Mouse (Mus musculus) myocyte (in vitro differentiated cells): ENCODE results near the gene Nrp2. TPM values are rescaled to one million over a fixed set of nuclear protein-coding genes. Genes with fewer than 3 reads are reported as not detected.

ENCODE experiments used
- H3K27me3 ChIP-seq: one replicate; pipeline ENCODE4 v1.6.1; 2011; ENCODE audit not compliant: control insufficient read depth, insufficient read depth, insufficient read length
- H3K36me3 ChIP-seq: one replicate; pipeline ENCODE4 v1.6.1; 2011; ENCODE audit not compliant: control insufficient read depth, insufficient read depth
- H3K4me2 ChIP-seq: one replicate; pipeline ENCODE4 v1.6.1; 2011; ENCODE audit warnings: low read depth, control low read depth
- H3K4me3 ChIP-seq: one replicate; pipeline ENCODE4 v1.5.1; 2011; ENCODE audit warnings: mild to moderate bottlenecking, control low read depth, moderate library complexity
- H3K79me2 ChIP-seq: one replicate; pipeline ENCODE4 v1.6.1; 2011; ENCODE audit not compliant: control insufficient read depth, insufficient read depth
- H3ac ChIP-seq: one replicate; pipeline ENCODE4 v1.6.1; 2011; ENCODE audit not compliant: control insufficient read depth, insufficient read length
- CEBPB ChIP-seq: IDR thresholded peaks from 2 replicates; pipeline ENCODE4 v1.6.1; 2011; ENCODE audit warnings: mild to moderate bottlenecking, moderate library complexity; ENCODE audit not compliant: poor library complexity, insufficient read depth, severe bottlenecking
- E2F4 ChIP-seq: IDR thresholded peaks from one replicate; pipeline ENCODE4 v1.6.1; 2011; ENCODE audit warnings: mild to moderate bottlenecking, control low read depth, moderate library complexity; ENCODE audit not compliant: insufficient read depth
- MAX ChIP-seq: IDR thresholded peaks from one replicate; pipeline ENCODE4 v1.6.1; 2011; ENCODE audit warnings: low read depth, mild to moderate bottlenecking, control low read depth
- MYOD1 ChIP-seq, 3 experiments: IDR thresholded peaks; one replicate each; pipeline ENCODE4 v1.6.1; 2011; ENCODE audit warnings: control low read depth in 2 of 3, low read depth in 2 of 3, mild to moderate bottlenecking in 2 of 3, moderate library complexity in 1 of 3; ENCODE audit not compliant: insufficient read length in 2 of 3, control insufficient read depth in 1 of 3
- MYOG ChIP-seq, 3 experiments: IDR thresholded peaks; one replicate each; pipeline ENCODE4 v1.6.1; 2011; ENCODE audit warnings: control low read depth in 2 of 3, low read depth in 2 of 3, mild to moderate bottlenecking in 2 of 3; ENCODE audit not compliant: insufficient read length in 2 of 3, control insufficient read depth in 1 of 3, insufficient read depth in 1 of 3
- POLR2A ChIP-seq: IDR thresholded peaks from one replicate; pipeline ENCODE4 v1.6.1; 2011; ENCODE audit warnings: low read depth, mild to moderate bottlenecking, control low read depth, moderate library complexity; ENCODE audit not compliant: insufficient read length
- POLR2AphosphoS2 ChIP-seq: IDR thresholded peaks from one replicate; pipeline ENCODE4 v1.6.1; 2011; ENCODE audit warnings: low read depth, control low read depth; ENCODE audit not compliant: insufficient read length
- REST ChIP-seq: IDR thresholded peaks from one replicate; pipeline ENCODE4 v1.6.1; 2011; ENCODE audit warnings: mild to moderate bottlenecking, control low read depth, moderate library complexity; ENCODE audit not compliant: insufficient read depth, insufficient read length
- SRF ChIP-seq: IDR thresholded peaks from one replicate; pipeline ENCODE4 v1.6.1; 2011; ENCODE audit warnings: low read depth; ENCODE audit not compliant: control insufficient read depth, insufficient read length
- TCF12 ChIP-seq: IDR thresholded peaks from one replicate; pipeline ENCODE4 v1.6.1; 2011; ENCODE audit warnings: mild to moderate bottlenecking, control low read depth; ENCODE audit not compliant: poor library complexity, insufficient read depth, severe bottlenecking
- TCF3 ChIP-seq: IDR thresholded peaks from one replicate; pipeline ENCODE4 v1.6.1; 2011; ENCODE audit warnings: low read depth, control low read depth; ENCODE audit not compliant: insufficient read length
- USF1 ChIP-seq: IDR thresholded peaks from one replicate; pipeline ENCODE4 v1.6.1; 2011; ENCODE audit warnings: low read depth, mild to moderate bottlenecking, control low read depth, moderate library complexity
- polyA plus RNA-seq: library from polyadenylated mRNA; unstranded; fragments of >200 nt; fragmentation: generic; extraction: Trizol; gene quantifications from one replicate; pipeline ENCODE4 v1.2.1, GENCODE M21; 2012; ENCODE audit warnings: missing spikeins

The Nrp2 gene
- polyA plus RNA-seq, 1 experiment = 18.3 TPM

DNA sequence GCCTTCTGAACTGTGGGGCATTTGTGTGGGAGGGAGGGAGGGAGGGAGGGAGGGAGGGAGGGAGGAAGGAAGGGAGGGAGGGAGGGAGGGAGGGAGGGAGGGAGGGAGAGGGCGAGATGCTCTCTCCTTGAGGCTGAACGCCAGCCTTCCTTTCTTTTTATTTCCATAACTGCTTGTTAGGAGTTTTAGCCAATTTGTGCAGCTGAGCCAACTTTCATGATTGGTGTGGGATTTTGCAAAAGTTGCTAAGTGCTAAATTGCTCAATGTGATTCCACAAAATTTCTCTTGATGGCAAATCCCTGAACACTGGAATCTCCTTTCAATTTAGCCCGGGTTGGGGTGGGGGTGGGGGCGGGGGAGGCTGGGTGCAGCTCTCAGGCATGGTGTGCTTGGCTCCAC, 96.3 kb downstream of the Nrp2 start:
- Histone ChIP-seq H3ac (no peak overlapping the region), H3K36me3 (peaks cover 6% of the 10 kb centered on the region), H3K27me3 (no peaks in the 10 kb centered on the region), H3K4me2 (no peak overlapping the region), H3K4me3 (no peak overlapping the region), H3K79me2 (no peaks in the 10 kb centered on the region)
- no peak for TF ChIP-seq MAX
- no peak for TF ChIP-seq TCF12
- no peak for TF ChIP-seq REST
- no peak for TF ChIP-seq SRF
- no peak for TF ChIP-seq TCF3
- TF ChIP-seq USF1 = no peak
- TF ChIP-seq E2F4 = no peak
- TF ChIP-seq CEBPB = no peak
- no peak for TF ChIP-seq MYOG (IDR thresholded peaks at IDR 0.05; ENCODE audit: control insufficient read depth in 1 of 3, insufficient read depth in 1 of 3, insufficient read length in 2 of 3, low read depth in 2 of 3)
- no peak for TF ChIP-seq POLR2A
- no peak for TF ChIP-seq MYOD1 (IDR thresholded peaks at IDR 0.05; ENCODE audit: control insufficient read depth in 1 of 3, insufficient read length in 2 of 3, low read depth in 2 of 3)
- TF ChIP-seq POLR2AphosphoS2 = no peak

DNA sequence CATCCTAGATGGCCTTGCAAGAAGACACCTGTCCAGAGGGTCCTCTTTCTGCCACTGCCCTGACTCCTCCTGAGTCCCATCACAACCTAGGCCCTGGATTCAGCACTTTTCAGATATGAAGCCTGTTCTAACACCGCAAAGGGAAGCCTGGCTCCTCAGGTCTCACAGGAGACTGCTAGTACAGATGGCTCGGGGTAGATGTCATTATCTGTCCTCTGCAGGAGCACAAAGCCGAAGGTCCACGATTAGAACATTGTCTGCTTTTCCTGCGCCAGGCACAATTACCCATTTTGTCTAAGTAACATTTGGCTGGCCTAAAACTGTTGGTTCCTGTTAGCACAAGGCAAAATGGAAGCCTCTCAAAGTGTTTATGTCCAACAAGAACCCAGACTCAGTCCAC, 97.3 kb downstream of the Nrp2 start:
- TF ChIP-seq CEBPB = no peak
- TF ChIP-seq SRF = no peak
- TF ChIP-seq USF1 = no peak
- TF ChIP-seq MYOG (IDR thresholded peaks at IDR 0.05; ENCODE audit: control insufficient read depth in 1 of 3, insufficient read depth in 1 of 3, insufficient read length in 2 of 3, low read depth in 2 of 3) = no peak
- TF ChIP-seq E2F4 = no peak
- TF ChIP-seq MYOD1 (IDR thresholded peaks at IDR 0.05; ENCODE audit: control insufficient read depth in 1 of 3, insufficient read length in 2 of 3, low read depth in 2 of 3) = no peak
- no peak for TF ChIP-seq REST
- TF ChIP-seq TCF12 = no peak
- no peak for TF ChIP-seq TCF3
- TF ChIP-seq POLR2A = no peak
- TF ChIP-seq MAX = no peak
- TF ChIP-seq POLR2AphosphoS2 = no peak
- Histone ChIP-seq H3K4me3 (no peak overlapping the region), H3K4me2 (no peak overlapping the region), H3K79me2 (no peaks in the 10 kb centered on the region), H3K27me3 (no peaks in the 10 kb centered on the region), H3ac (no peak overlapping the region), H3K36me3 (peaks cover 6% of the 10 kb centered on the region)

- Histone ChIP-seq H3K4me3 (no peak overlapping the region), H3K27me3 (no peaks in the 10 kb centered on the region), H3K4me2 (no peak overlapping the region), H3K36me3 (peaks cover 6% of the 10 kb centered on the region), H3ac (no peak overlapping the region), H3K79me2 (no peaks in the 10 kb centered on the region)
- no peak for TF ChIP-seq CEBPB
- TF ChIP-seq E2F4 = no peak
- no peak for TF ChIP-seq TCF3
- no peak for TF ChIP-seq MYOD1 (IDR thresholded peaks at IDR 0.05; ENCODE audit: control insufficient read depth in 1 of 3, insufficient read length in 2 of 3, low read depth in 2 of 3)
- no peak for TF ChIP-seq TCF12
Observed at GRCm38 (mm10) chr1:62801429-62801828, 98.3 kb downstream of the Nrp2 start.

- Histone ChIP-seq H3K4me3 (no peak overlapping the region), H3K36me3 (peaks cover 3% of the 10 kb centered on the region), H3K79me2 (no peaks in the 10 kb centered on the region), H3K27me3 (no peaks in the 10 kb centered on the region), H3ac (no peak overlapping the region), H3K4me2 (no peak overlapping the region)
- TF ChIP-seq E2F4 (no peak), REST (no peak), SRF (no peak), TCF12 (no peak)
Observed at GRCm38 (mm10) chr1:62801842-62802241, 98.8 kb downstream of the Nrp2 start.

- no peak for TF ChIP-seq POLR2AphosphoS2
- no peak for TF ChIP-seq MYOG (IDR thresholded peaks at IDR 0.05; ENCODE audit: control insufficient read depth in 1 of 3, insufficient read depth in 1 of 3, insufficient read length in 2 of 3, low read depth in 2 of 3)
- no peak for TF ChIP-seq MAX
- TF ChIP-seq MYOD1 (IDR thresholded peaks at IDR 0.05; ENCODE audit: control insufficient read depth in 1 of 3, insufficient read length in 2 of 3, low read depth in 2 of 3) = no peak
- Histone ChIP-seq H3K27me3 (no peaks in the 10 kb centered on the region), H3K4me2 (no peak overlapping the region)
Observed at GRCm38 (mm10) chr1:62803544-62803943, 100.5 kb downstream of the Nrp2 start.

GRCm38 (mm10) chr1:62806014-62806413, 102.9 kb downstream of the Nrp2 start:
- TF ChIP-seq E2F4 (no peak), REST (no peak), MYOD1 (IDR thresholded peaks at IDR 0.05; ENCODE audit: control insufficient read depth in 1 of 3, insufficient read length in 2 of 3, low read depth in 2 of 3) (no peak), POLR2A (no peak), USF1 (no peak), MYOG (IDR thresholded peaks at IDR 0.05; ENCODE audit: control insufficient read depth in 1 of 3, insufficient read depth in 1 of 3, insufficient read length in 2 of 3, low read depth in 2 of 3) (no peak), TCF3 (no peak), CEBPB (no peak), TCF12 (no peak), SRF (no peak), MAX (no peak), POLR2AphosphoS2 (no peak)
- H3K27me3 ChIP-seq = no peaks in the 10 kb centered on the region

More at GRCm38 (mm10) chr1:62803544-62803943, 100.5 kb downstream of the Nrp2 start:
- Histone ChIP-seq H3K79me2 (no peaks in the 10 kb centered on the region), H3K36me3 (no peaks in the 10 kb centered on the region), H3ac (no peak overlapping the region), H3K4me3 (no peak overlapping the region)

More at GRCm38 (mm10) chr1:62806014-62806413, 102.9 kb downstream of the Nrp2 start:
- Histone ChIP-seq H3K79me2 (no peaks in the 10 kb centered on the region), H3K4me2 (no peak overlapping the region), H3ac (no peak overlapping the region), H3K36me3 (no peaks in the 10 kb centered on the region), H3K4me3 (no peak overlapping the region)
